Mouse (Mus musculus) CH12.LX (cell line): ENCODE measurements around the gene Trpm3. TPM values are rescaled to one million over a fixed set of nuclear protein-coding genes. Genes with fewer than 3 reads are reported as not detected.

Source experiments
- DNase-seq: peaks from one replicate; pipeline ENCODE4 v3.0.0-alpha.2; 2013; ENCODE audit errors: extremely low read depth
- H3K27ac ChIP-seq: 2 replicates; pipeline ENCODE4 v1.5.1; 2012; ENCODE audit warnings: low read depth, mild to moderate bottlenecking, control low read depth, moderate library complexity; ENCODE audit not compliant: insufficient read depth
- H3K27me3 ChIP-seq: replicated peaks from 2 replicates; pipeline ENCODE3; 2012; ENCODE audit warnings: inconsistent platforms
- H3K36me3 ChIP-seq, 2 experiments: replicated peaks in 1 of 2; 2 replicates each; pipeline versions ENCODE3 to v1.6.1; 2012; ENCODE audit warnings: inconsistent platforms in 1 of 2, low read length in 1 of 2, mild to moderate bottlenecking in 1 of 2, mixed read lengths in 1 of 2, moderate library complexity in 1 of 2; ENCODE audit not compliant: control insufficient read depth in 1 of 2, insufficient read depth in 1 of 2
- H3K4me1 ChIP-seq, 2 experiments: 2 replicates each; pipeline ENCODE4 v1.6.1; 2012; ENCODE audit warnings: inconsistent platforms in 1 of 2, moderate library complexity in 1 of 2; ENCODE audit not compliant: insufficient read depth in 2 of 2, control insufficient read depth in 1 of 2
- H3K4me2 ChIP-seq: 2 replicates; pipeline ENCODE4 v1.6.1; 2012; ENCODE audit warnings: low read depth, mild to moderate bottlenecking, control low read depth; ENCODE audit not compliant: poor library complexity, insufficient read depth, severe bottlenecking
- H3K4me3 ChIP-seq, 3 experiments: fragments of 150-350 bp in 1 of 3; sonication (generic) in 1 of 3; replicated peaks in 1 of 3; 2 replicates each; pipeline versions ENCODE3 to v1.5.1; 2011 to 2012; ENCODE audit warnings: low read depth in 2 of 3, low read length in 2 of 3, mild to moderate bottlenecking in 2 of 3, moderate library complexity in 2 of 3, control low read depth in 1 of 3, improper control_type of control experiment in 1 of 3, inconsistent platforms in 1 of 3, mixed read lengths in 1 of 3; ENCODE audit not compliant: poor library complexity in 1 of 3
- H3K79me2 ChIP-seq: replicated peaks from 2 replicates; pipeline ENCODE4 v1.6.1; 2012; ENCODE audit warnings: mild to moderate bottlenecking, moderate library complexity; ENCODE audit not compliant: control insufficient read depth, poor library complexity, insufficient read depth, severe bottlenecking; ENCODE audit errors: extremely low read depth
- H3K9ac ChIP-seq: 2 replicates; pipeline ENCODE4 v1.6.1; 2012; ENCODE audit warnings: low read depth, mild to moderate bottlenecking, control low read depth, moderate library complexity; ENCODE audit not compliant: insufficient read depth
- H3K9me3 ChIP-seq: replicated peaks from 2 replicates; pipeline ENCODE3; 2012; ENCODE audit warnings: low read length, inconsistent platforms, mixed read lengths
- CHD1 ChIP-seq: IDR thresholded peaks from 2 replicates; pipeline ENCODE4 v1.6.1; 2012; ENCODE audit warnings: low read depth, low read length, improper control_type of control experiment, inconsistent platforms
- CTCF ChIP-seq, 2 experiments: IDR thresholded peaks in 1 of 2; conservative IDR thresholded peaks in 1 of 2; 2 replicates each; pipeline ENCODE4 v1.5.1; 2011 to 2012; ENCODE audit warnings: low read depth in 2 of 2, low read length in 2 of 2, improper control_type of control experiment in 1 of 2, inconsistent platforms in 1 of 2, mild to moderate bottlenecking in 1 of 2, moderate library complexity in 1 of 2
- ELF1 ChIP-seq: IDR thresholded peaks from 2 replicates; pipeline ENCODE4 v1.6.1; 2014; ENCODE audit warnings: low read depth, mild to moderate bottlenecking, inconsistent platforms, low read length, improper control_type of control experiment
- EP300 ChIP-seq: IDR thresholded peaks from 2 replicates; pipeline ENCODE4 v1.6.1; 2011; ENCODE audit warnings: low read length, improper control_type of control experiment
- ETS1 ChIP-seq: conservative IDR thresholded peaks from 2 replicates; pipeline ENCODE4 v1.6.1; 2012; ENCODE audit warnings: low read depth, mild to moderate bottlenecking, inconsistent platforms, low read length, improper control_type of control experiment, moderate library complexity
- IRF4 ChIP-seq: IDR thresholded peaks from 2 replicates; pipeline ENCODE4 v1.6.1; 2014; ENCODE audit warnings: low read depth, mild to moderate bottlenecking, inconsistent platforms, low read length, improper control_type of control experiment
- JUN ChIP-seq: IDR thresholded peaks from 2 replicates; pipeline ENCODE4 v1.6.1; 2011; ENCODE audit warnings: low read depth, mild to moderate bottlenecking, low read length, improper control_type of control experiment, moderate library complexity; ENCODE audit not compliant: insufficient read depth
- JUND ChIP-seq: conservative IDR thresholded peaks from 2 replicates; pipeline ENCODE4 v1.6.1; 2011; ENCODE audit warnings: low read depth, low read length, improper control_type of control experiment
- MAZ ChIP-seq: IDR thresholded peaks from 2 replicates; pipeline ENCODE4 v1.6.1; 2012; ENCODE audit warnings: low read depth, mild to moderate bottlenecking, inconsistent platforms, low read length, improper control_type of control experiment, moderate library complexity
- MEF2A ChIP-seq: IDR thresholded peaks from 2 replicates; pipeline ENCODE4 v1.6.1; 2014; ENCODE audit warnings: low read depth, mild to moderate bottlenecking, inconsistent platforms, low read length, improper control_type of control experiment, borderline replicate concordance
- MYC ChIP-seq: IDR thresholded peaks from 2 replicates; pipeline ENCODE4 v1.6.1; 2011; ENCODE audit warnings: low read depth, mild to moderate bottlenecking, improper control_type of control experiment, low read length
- NELFE ChIP-seq: IDR thresholded peaks from 2 replicates; pipeline ENCODE4 v1.6.1; 2011; ENCODE audit warnings: low read depth, low read length, improper control_type of control experiment
- NRF1 ChIP-seq: IDR thresholded peaks from 2 replicates; pipeline ENCODE4 v1.6.1; 2014; ENCODE audit warnings: low read depth, mild to moderate bottlenecking, inconsistent platforms, low read length, improper control_type of control experiment, moderate library complexity
- POLR2A ChIP-seq: IDR thresholded peaks from 2 replicates; pipeline ENCODE4 v1.6.1; 2011; ENCODE audit warnings: low read depth, mild to moderate bottlenecking, improper control_type of control experiment, low read length
- POLR2AphosphoS2 ChIP-seq: IDR thresholded peaks from 2 replicates; pipeline ENCODE4 v1.6.1; 2011; ENCODE audit warnings: low read depth, low read length, improper control_type of control experiment
- RCOR1 ChIP-seq: conservative IDR thresholded peaks from 2 replicates; pipeline ENCODE4 v1.6.1; 2012; ENCODE audit warnings: low read depth, mild to moderate bottlenecking, inconsistent platforms, low read length, improper control_type of control experiment
- SIN3A ChIP-seq: IDR thresholded peaks from 2 replicates; pipeline ENCODE4 v1.6.1; 2012; ENCODE audit warnings: low read length, improper control_type of control experiment, inconsistent platforms
- SMC3 ChIP-seq: IDR thresholded peaks from 2 replicates; pipeline ENCODE4 v1.6.1; 2011; ENCODE audit warnings: low read depth, low read length, improper control_type of control experiment
- TBP ChIP-seq: conservative IDR thresholded peaks from 2 replicates; pipeline ENCODE4 v1.6.1; 2011; ENCODE audit warnings: low read depth, low read length, improper control_type of control experiment
- USF1 ChIP-seq: IDR thresholded peaks from 2 replicates; pipeline ENCODE4 v1.6.1; 2014; ENCODE audit warnings: low read depth, mild to moderate bottlenecking, inconsistent platforms, low read length, improper control_type of control experiment
- ZKSCAN1 ChIP-seq: IDR thresholded peaks from 2 replicates; pipeline ENCODE4 v1.6.1; 2012; ENCODE audit warnings: low read depth, inconsistent platforms, low read length, improper control_type of control experiment, borderline replicate concordance
- ZMIZ1 ChIP-seq: IDR thresholded peaks from 2 replicates; pipeline ENCODE4 v1.6.1; 2012; ENCODE audit warnings: low read depth, mild to moderate bottlenecking, inconsistent platforms, low read length, improper control_type of control experiment
- ZNF384 ChIP-seq: IDR thresholded peaks from 2 replicates; pipeline ENCODE4 v1.6.1; 2012; ENCODE audit warnings: low read depth, low read length, improper control_type of control experiment, inconsistent platforms
- dilution Hi-C: fragments of 300-500 bp; cut with MboI; formaldehyde crosslinking; loops from 2 replicates; pipeline ENCODE4 v1.14.3; 2020; ENCODE audit warnings: low sequenced_read_pairs; ENCODE audit not compliant: extremely low pct_unique_long_range_greater_than_20kb, extremely low pct_ligation_motif_present
- in situ Hi-C: fragments of 300-500 bp; cut with MboI; formaldehyde crosslinking; loops from 3 replicates; pipeline ENCODE4 v1.14.3; 2019; ENCODE audit warnings: low sequenced_read_pairs, low pct_ligation_motif_present, low pct_unique_long_range_greater_than_20kb, mixed read lengths
- polyA plus RNA-seq: library from polyadenylated mRNA; unstranded; fragments of >175 nt; gene quantifications from 2 replicates; pipeline ENCODE4 v1.2.1, GENCODE M21; 2012; ENCODE audit warnings: low read depth; ENCODE audit not compliant: insufficient read length
- total RNA-seq, 2 experiments: library from RNA; depleted of rRNA; stranded (reverse); fragments of 300-350 nt in 1 of 2; fragments of >200 nt in 1 of 2; gene quantifications; 2 replicates each; pipeline ENCODE4 v1.2.3; 2012 to 2014

Gene Trpm3
- total and polyA plus RNA-seq, 3 experiments = 0.01 TPM; not detected in 2

DNA sequence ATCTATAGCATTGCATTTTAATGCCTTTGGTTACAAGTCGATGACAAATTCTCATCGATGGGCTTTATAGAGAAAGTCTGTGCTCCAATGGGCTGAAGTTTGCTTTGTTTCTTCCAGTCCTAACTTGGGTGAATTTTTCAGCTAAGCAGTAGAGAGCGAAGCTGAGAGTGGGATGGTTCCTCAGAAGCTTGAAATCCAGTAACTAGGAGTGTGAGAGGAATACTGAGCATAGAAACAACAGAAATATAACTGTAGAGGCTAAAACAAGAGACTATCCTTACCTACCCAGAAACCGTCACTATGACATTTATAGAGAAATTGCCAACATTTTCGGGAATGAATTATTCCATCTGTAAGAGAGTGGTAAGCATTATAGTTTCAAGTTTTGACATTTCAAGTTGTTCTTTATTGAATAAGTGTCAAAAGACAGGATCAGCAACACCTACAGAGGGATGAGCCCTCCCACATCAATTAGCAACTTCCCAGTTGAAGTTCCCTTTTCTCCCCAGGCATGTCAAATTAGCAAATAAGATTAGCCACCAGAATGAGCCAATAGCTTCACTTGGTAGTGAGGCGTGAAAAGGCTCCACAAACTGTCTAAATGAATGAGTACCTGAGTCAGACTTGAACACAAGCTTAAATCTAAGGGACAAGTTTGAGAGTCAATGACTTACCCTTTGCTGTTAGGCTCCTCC lies 339.6 kb downstream of the Trpm3 start:
- dilution Hi-C loops (no loop called here), in situ Hi-C loops (no loop called here)
- H3K9me3 ChIP-seq = no peaks in the 10 kb centered on the region
- no peak overlapping the region for H3K27ac ChIP-seq
- no peak overlapping the region for H3K4me2 ChIP-seq
- no peaks in the 10 kb centered on the region for H3K27me3 ChIP-seq
- H3K36me3 ChIP-seq = no peaks in the 10 kb centered on the region
- H3K4me3 ChIP-seq = no peak overlapping the region
- no peak overlapping the region for H3K9ac ChIP-seq
- H3K4me1 ChIP-seq = peaks cover 0 to 9% of the 10 kb centered on the region in 2 experiments; a peak in 2 of 4 replicates
- H3K79me2 ChIP-seq = no peaks in the 10 kb centered on the region
- TF ChIP-seq ZNF384 (no peak), USF1 (no peak), MYC (no peak), IRF4 (no peak), ELF1 (no peak), RCOR1 (no peak), MEF2A (no peak), NELFE (no peak), ZKSCAN1 (no peak), JUN (no peak), POLR2AphosphoS2 (no peak), MAZ (no peak), CHD1 (no peak), CTCF (conservative IDR thresholded peaks at IDR 0.05 in 1 of 2, IDR thresholded peaks at IDR 0.05 in 1 of 2; ENCODE audit: low read depth in 2 of 2, low read length in 2 of 2) (no peak)
- DNase-seq = no peak

DNA sequence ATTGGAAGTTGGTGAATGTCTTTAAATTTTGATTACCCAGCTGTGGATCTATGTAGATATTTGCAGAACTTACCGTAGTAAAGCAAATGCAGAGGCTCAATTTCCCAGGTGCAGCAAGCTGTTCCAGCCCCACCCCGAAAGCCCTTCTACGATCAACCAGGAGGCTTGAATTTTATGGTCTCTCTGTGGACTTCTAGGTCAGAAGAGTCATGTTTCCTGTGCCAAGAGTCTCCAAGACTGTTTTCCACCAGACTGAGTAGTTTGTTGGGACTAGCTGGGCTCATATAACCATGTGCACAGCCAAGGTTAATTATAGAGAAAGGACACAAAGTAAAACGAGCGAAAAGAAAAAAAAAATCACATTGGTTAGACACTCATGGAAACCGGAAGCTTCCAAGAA lies 364.6 kb downstream of the Trpm3 start:
- dilution Hi-C loops (no loop called here), in situ Hi-C loops (no loop called here)
- Histone ChIP-seq H3K36me3 (no peaks in the 10 kb centered on the region), H3K4me1 (no peaks in the 10 kb centered on the region), H3K9ac (no peak overlapping the region), H3K27ac (no peak overlapping the region), H3K9me3 (no peaks in the 10 kb centered on the region), H3K27me3 (no peaks in the 10 kb centered on the region), H3K79me2 (no peaks in the 10 kb centered on the region), H3K4me3 (no peak overlapping the region), H3K4me2 (no peak overlapping the region)
- DNase-seq = no peak
- no peak for TF ChIP-seq JUND
- no peak for TF ChIP-seq POLR2A
- TF ChIP-seq USF1 = no peak
- TF ChIP-seq MAZ = no peak
- TF ChIP-seq CHD1 = no peak
- no peak for TF ChIP-seq TBP
- no peak for TF ChIP-seq ZMIZ1
- no peak for TF ChIP-seq SMC3
- TF ChIP-seq ETS1 = no peak
- TF ChIP-seq NRF1 = no peak
- no peak for TF ChIP-seq IRF4
- no peak for TF ChIP-seq SIN3A
- no peak for TF ChIP-seq MEF2A
- TF ChIP-seq EP300 = no peak
